1 mouse cellular context compared by ENCODE assay signal in genomic region chr11:80078831-80079230, GRCm38 (mm10).
TF ChIP-seq lines count a peak whose summit lies in the region.

No protein-coding gene starts in this region.

TF ChIP-seq in myocyte, 11 proteins besides CTCF, POLR2A, EP300 and RAD21 (continued from another document):
- TF ChIP-seq MYOD1 (IDR thresholded peaks at IDR 0.05; ENCODE audit: control insufficient read depth in 1 of 3, insufficient read length in 2 of 3, low read depth in 2 of 3): no peak
TF ChIP-seq in myocyte: peak in this region for 0.
